Mouse (Mus musculus) heart, embryonic 14.5 days (tissue): Measurements from ENCODE around the gene Rhcg. TPM values are rescaled to one million over a fixed set of nuclear protein-coding genes. Genes with fewer than 3 reads are reported as not detected.

Experiments
- ATAC-seq: fragments of 200-750 bp; cut with Nextera tagmentation; 2 replicates; pipeline ENCODE4 v1.8.0; 2017; ENCODE audit warnings: low read depth, moderate TSS enrichment; ENCODE audit not compliant: insufficient number of reproducible peaks, insufficient read depth, low FRiP score
- H3K27ac ChIP-seq, 2 experiments: fragments of 200-500 bp in 1 of 2; fragments of 300-500 bp in 1 of 2; sonication (generic) in 1 of 2; replicated peaks in 1 of 2; 2 replicates each; pipeline ENCODE4 v1.5.1; 2012 to 2014; ENCODE audit warnings: low read depth in 2 of 2, low read length in 2 of 2, control low read depth in 1 of 2, mild to moderate bottlenecking in 1 of 2, mixed read lengths in 1 of 2; ENCODE audit not compliant: control insufficient read depth in 1 of 2, insufficient read depth in 1 of 2
- H3K27me3 ChIP-seq: fragments of 300-500 bp; sonication (generic); 2 replicates; pipeline ENCODE4 v1.6.1; 2014; ENCODE audit warnings: mild to moderate bottlenecking, low read length, control low read depth; ENCODE audit not compliant: control insufficient read depth, insufficient read depth
- H3K36me3 ChIP-seq: fragments of 300-500 bp; sonication (generic); 2 replicates; pipeline ENCODE4 v1.6.1; 2014; ENCODE audit warnings: mild to moderate bottlenecking, control low read depth, low read length, mixed read lengths; ENCODE audit not compliant: control insufficient read depth, insufficient read depth
- H3K4me1 ChIP-seq, 2 experiments: fragments of 200-500 bp in 1 of 2; fragments of 300-500 bp in 1 of 2; sonication (generic) in 1 of 2; 2 replicates each; pipeline ENCODE4 v1.6.1; 2012 to 2014; ENCODE audit warnings: low read length in 2 of 2, control low read depth in 1 of 2, mixed read lengths in 1 of 2; ENCODE audit not compliant: control insufficient read depth in 2 of 2, insufficient read depth in 2 of 2
- H3K4me2 ChIP-seq: fragments of 300-500 bp; sonication (generic); 2 replicates; pipeline ENCODE4 v1.6.1; 2014; ENCODE audit warnings: mild to moderate bottlenecking, low read length
- H3K4me3 ChIP-seq, 2 experiments: fragments of 200-500 bp in 1 of 2; fragments of 300-500 bp in 1 of 2; sonication (generic) in 1 of 2; 2 replicates each; pipeline ENCODE4 v1.5.1; 2012 to 2014; ENCODE audit warnings: low read length in 2 of 2, mild to moderate bottlenecking in 2 of 2, control low read depth in 1 of 2, low read depth in 1 of 2, moderate library complexity in 1 of 2; ENCODE audit not compliant: control insufficient read depth in 1 of 2, insufficient read depth in 1 of 2
- H3K9ac ChIP-seq: fragments of 300-500 bp; sonication (generic); 2 replicates; pipeline ENCODE4 v1.6.1; 2014; ENCODE audit warnings: mild to moderate bottlenecking, low read length
- H3K9me3 ChIP-seq: fragments of 300-500 bp; sonication (generic); 2 replicates; pipeline ENCODE4 v1.6.1; 2016; ENCODE audit warnings: low read length, control low read depth; ENCODE audit not compliant: control insufficient read depth
- WGBS: fragments of 180-500 bp; shearing (Covaris S2); extraction: QIAGEN DNeasy Blood & Tissue Kit; methylation state at CpG from one replicate; pipeline ENCODE4 v1.1.7; 2014; 5-methylcytosine and 5-hydroxymethylcytosine counted together
- polyA plus RNA-seq: library from polyadenylated mRNA; unstranded; fragments of >200 nt; fragmentation: Nextera tagmentation; extraction: Ambion mirVana; gene quantifications from 2 replicates; pipeline ENCODE4 v1.2.1, GENCODE M21; 2014

Gene Rhcg
- polyA plus RNA-seq: not detected in 2 replicates

GRCm38 (mm10) chr7:79617418-79617817 lies at the start of gene Rhcg:
TSS of gene Rhcg (minus strand) at chr7:79617657.
- Histone ChIP-seq H3K27me3 (peaks cover 62% of the 10 kb centered on the region), H3K9me3 (no peaks in the 10 kb centered on the region), H3K36me3 (no peaks in the 10 kb centered on the region), H3K4me3 (peak within 1 kb of the TSS; percentile 13 to 24; a peak in 1 of 4 replicates), H3K9ac (no peak within 1 kb of the TSS), H3K4me1 (no peaks in the 10 kb centered on the region; a peak in 1 of 4 replicates), H3K27ac (no peak within 1 kb of the TSS), H3K4me2 (peak within 1 kb of the TSS; percentile 53)
- ATAC-seq: no peak
- WGBS: 8% methylated on average over 33 of the region's 33 CpGs

DNA sequence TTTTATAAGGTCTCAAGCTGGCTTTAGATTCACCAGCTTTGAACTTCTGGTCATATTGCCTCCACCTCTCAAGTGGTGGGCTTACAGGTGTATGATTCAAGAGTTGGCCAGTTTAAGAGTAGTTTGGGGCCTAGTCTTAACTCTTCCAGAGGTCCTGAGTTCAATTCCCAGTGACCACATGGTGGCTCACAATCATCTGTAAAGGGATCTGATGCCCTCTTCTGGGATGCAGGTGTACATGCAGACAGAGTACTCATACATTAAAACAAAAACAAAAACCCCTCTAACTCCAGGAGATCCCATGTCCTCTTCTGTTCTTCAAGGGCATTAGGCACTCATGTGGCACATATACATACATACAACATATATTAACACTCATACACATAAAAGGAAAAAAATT lies 49.2 kb upstream of the Rhcg start:
- Histone ChIP-seq H3K36me3 (peaks cover 60% of the 10 kb centered on the region), H3K9me3 (no peaks in the 10 kb centered on the region), H3K4me2 (no peak overlapping the region), H3K27me3 (no peaks in the 10 kb centered on the region), H3K27ac (no peak overlapping the region), H3K4me1 (peaks cover 3 to 15% of the 10 kb centered on the region in 2 experiments; a peak in 2 of 4 replicates), H3K4me3 (no peak overlapping the region), H3K9ac (no peak overlapping the region)
- no peak for ATAC-seq

- Histone ChIP-seq H3K4me1 (peaks cover 10 to 27% of the 10 kb centered on the region in 2 experiments), H3K4me2 (peak overlapping the region; percentile 97), H3K27ac (no peak overlapping the region), H3K36me3 (peaks cover 9% of the 10 kb centered on the region), H3K9me3 (no peaks in the 10 kb centered on the region), H3K27me3 (no peaks in the 10 kb centered on the region), H3K9ac (peak overlapping the region; percentile 83), H3K4me3 (peak overlapping the region; percentile 72 to 86)
- no peak for ATAC-seq
- WGBS: 14% methylated on average over 5 of the region's 5 CpGs
Measured at GRCm38 (mm10) chr7:79661253-79661890, 43.9 kb upstream of the Rhcg start.

DNA sequence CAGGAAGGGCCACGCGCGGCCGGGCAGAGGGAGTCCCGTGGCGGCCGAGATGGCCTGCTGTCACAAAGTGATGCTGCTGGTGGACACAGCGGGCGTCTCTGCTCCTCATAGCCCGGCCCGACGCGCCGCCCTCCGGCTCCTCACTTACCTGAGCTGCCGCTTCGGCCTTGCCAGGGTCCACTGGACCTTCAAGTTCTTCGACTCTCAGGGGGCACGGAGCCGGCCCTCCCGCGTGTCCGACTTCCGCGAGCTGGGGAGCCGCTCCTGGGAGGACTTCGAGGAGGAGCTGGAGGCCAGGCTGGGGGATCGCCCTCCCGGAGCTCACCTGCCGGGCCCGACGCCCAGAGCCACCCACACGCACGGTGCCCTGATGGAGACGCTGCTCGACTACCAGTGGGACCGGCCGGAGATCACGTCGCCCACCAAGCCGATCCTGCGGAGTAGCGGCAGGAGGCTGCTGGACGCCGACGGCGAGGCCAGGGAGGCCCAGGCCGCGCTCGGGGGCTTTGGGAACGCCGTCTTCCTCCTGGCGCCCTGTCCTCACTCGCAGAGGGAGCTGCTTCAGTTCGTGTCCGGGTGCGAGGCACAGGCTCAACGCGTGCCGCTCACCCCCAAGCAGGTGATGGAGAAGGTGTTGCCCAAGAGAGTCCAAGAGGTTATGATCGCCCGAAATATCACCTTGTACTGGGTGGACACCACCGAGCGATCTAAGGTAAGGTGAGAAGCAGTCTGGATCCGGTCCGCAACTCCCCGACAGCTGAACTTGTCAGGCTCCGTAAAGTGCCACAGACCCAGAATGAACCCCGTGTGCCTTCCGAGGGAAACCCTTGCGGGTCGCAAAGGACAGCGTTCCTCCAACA lies 43.1 kb upstream of the Rhcg start:
- Histone ChIP-seq H3K4me1 (peaks cover 10 to 27% of the 10 kb centered on the region in 2 experiments), H3K4me2 (peak overlapping the region; percentile 97), H3K9ac (peak overlapping the region; percentile 83), H3K27ac (0 out of 4 replicates have a peak overlapping the region, but pooled peaks of 1 of the 2 experiments have one; percentile 34), H3K4me3 (peak overlapping the region; percentile 72 to 86), H3K36me3 (peaks cover under 1% of the 10 kb centered on the region; the same call in 1 of the 2 replicates), H3K9me3 (no peaks in the 10 kb centered on the region), H3K27me3 (no peaks in the 10 kb centered on the region)
- no peak; the same call in 1 of the 2 replicates for ATAC-seq
- WGBS: under 1% methylated on average over 67 of the region's 73 CpGs

DNA sequence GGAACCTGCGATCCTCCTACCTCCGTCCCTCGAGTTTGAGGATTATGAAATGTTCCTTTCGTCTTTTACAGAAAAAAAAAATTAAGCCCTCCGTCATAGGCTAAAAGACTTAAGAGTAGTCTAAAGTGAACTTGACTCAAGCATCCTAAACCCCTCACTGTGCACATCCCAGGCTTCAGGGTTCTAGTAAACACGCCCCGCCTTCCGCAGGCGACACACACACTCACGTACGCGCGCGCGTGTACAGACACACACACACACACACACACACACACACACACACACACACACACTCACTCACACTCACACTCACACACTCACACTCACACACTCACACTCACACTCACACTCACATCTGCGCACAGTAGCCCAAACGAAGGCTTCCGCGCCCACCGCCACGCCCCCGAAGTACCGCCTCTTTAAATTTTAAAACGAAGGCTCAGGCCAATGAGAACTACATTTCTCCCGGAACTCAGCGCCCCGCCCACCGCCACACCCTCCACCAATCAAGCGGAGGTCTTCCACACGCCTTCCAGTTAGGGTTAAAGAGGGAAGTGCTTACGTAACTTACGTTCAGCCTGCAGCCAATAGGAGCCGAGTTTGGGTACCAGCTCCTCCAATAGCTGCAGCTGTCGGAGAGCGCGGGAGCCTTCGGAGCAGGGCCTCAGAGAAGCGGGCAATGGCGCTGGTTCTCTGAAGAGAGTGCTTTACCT lies 42.3 kb upstream of the Rhcg start, which contains the start of gene Ticrr:
TSS of gene Ticrr (plus strand) at position 619 of the 713 bp plus-strand sequence.
- ATAC-seq: peak; percentile 99
- Histone ChIP-seq H3K36me3 (no peaks in the 10 kb centered on the region), H3K27me3 (no peaks in the 10 kb centered on the region), H3K4me1 (peaks cover 10 to 27% of the 10 kb centered on the region in 2 experiments), H3K27ac (0 out of 4 replicates have a peak within 1 kb of the TSS, but pooled peaks of 1 of the 2 experiments have one; percentile 34), H3K4me2 (peak within 1 kb of the TSS; percentile 97), H3K9me3 (no peaks in the 10 kb centered on the region), H3K9ac (peak within 1 kb of the TSS; percentile 83), H3K4me3 (peak within 1 kb of the TSS; percentile 72 to 86)
- under 1% methylated on average over 39 of the region's 39 CpGs for WGBS

DNA sequence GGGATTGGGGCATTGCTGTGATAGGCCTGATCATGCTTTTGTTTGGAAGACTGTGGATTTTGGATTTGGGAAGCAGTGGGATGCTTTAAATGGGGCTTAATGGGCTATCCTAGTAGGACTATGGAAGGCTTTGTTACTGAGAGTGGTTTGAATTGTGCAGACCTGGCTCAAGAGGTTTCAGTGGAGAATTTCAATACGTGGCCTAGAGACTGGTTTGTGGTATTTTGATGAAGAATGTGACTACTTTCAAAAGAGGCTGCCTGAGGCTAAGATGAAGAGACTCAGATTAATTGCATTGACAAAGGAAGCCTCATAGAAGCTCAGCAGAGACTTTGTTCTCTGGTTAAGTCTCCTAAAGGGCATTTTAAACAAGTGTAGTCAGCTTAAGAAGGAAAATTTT lies 37.1 kb upstream of the Rhcg start:
- Histone ChIP-seq H3K4me2 (no peak overlapping the region), H3K4me1 (0 out of 4 replicates have a peak, but pooled peaks cover 0 to 4% of the 10 kb centered on the region in 2 experiments), H3K4me3 (no peak overlapping the region), H3K36me3 (no peaks in the 10 kb centered on the region), H3K27me3 (no peaks in the 10 kb centered on the region), H3K27ac (no peak overlapping the region), H3K9ac (no peak overlapping the region), H3K9me3 (no peaks in the 10 kb centered on the region)
- 56% methylated on average over 1 of the region's 1 CpGs for WGBS
- no peak for ATAC-seq

DNA sequence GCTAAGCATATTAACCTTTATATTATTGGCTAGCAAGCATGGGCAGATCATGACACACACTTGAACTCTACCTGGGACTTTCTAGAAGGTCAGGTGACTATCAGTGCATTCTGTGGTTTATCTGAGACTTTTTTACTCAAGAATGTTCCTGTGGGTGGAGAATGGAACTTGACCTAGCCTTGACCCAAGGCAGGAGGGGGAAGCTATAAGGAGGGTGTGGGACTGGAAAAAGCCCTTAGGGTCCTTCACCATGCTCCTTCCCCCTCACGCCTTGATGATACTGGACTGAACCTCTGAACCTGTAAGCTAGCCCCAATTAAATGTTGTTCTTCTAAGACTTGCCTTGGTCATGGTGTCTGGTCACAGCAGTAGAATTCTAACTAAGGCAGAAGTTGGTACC lies 36.7 kb upstream of the Rhcg start:
- ATAC-seq: no peak
- Histone ChIP-seq H3K4me3 (no peak overlapping the region), H3K4me2 (no peak overlapping the region), H3K9ac (no peak overlapping the region), H3K36me3 (no peaks in the 10 kb centered on the region), H3K27ac (no peak overlapping the region), H3K4me1 (0 out of 4 replicates have a peak, but pooled peaks cover 0 to under 1% of the 10 kb centered on the region in 2 experiments), H3K27me3 (no peaks in the 10 kb centered on the region), H3K9me3 (no peaks in the 10 kb centered on the region)
- 67% methylated on average over 1 of the region's 1 CpGs for WGBS
